9 mouse cellular contexts compared by ENCODE assay signal in genomic region chr10:63242798-63243435, GRCm38 (mm10). TPM values are rescaled to one million over a fixed set of nuclear protein-coding genes. Genes with fewer than 3 reads are reported as not detected.
A peak's percentile ranks its signal among the peaks of the same experiment; 100 is the strongest.
DNase-seq lines count a peak whose midpoint lies in the region; ATAC-seq and TF ChIP-seq lines count a peak whose summit lies in the region.
"Had no signal": no experiment of that assay in that cellular context is flagged by ENCODE, and none has a peak within 500 bp of the region (broad histone marks: within the 10 kb centered on the region; RNA-seq: fewer than 3 reads in every experiment).

No protein-coding gene starts in this region.

- ATAC-seq in lung, embryonic 14.5 days (ENCODE audit: insufficient read depth), result no peak
- ATAC-seq in heart, embryonic 16.5 days (replicated peaks; ENCODE audit: extremely low read depth, insufficient read depth, low FRiP score), result no peak
- peak; percentile 26 for ATAC-seq in megakaryocyte, adult 5-6 weeks (ENCODE audit: poor library complexity, severe bottlenecking)
- ATAC-seq in activated CD4-positive, CD25-positive, alpha-beta regulatory T cell, adult 4 months, result no peak

- peak overlapping the region; percentile 98 for H3K4me3 ChIP-seq in lung, embryonic 14.5 days (ENCODE audit: low read depth, low read length)
- H3K4me3 ChIP-seq in heart, embryonic 16.5 days (ENCODE audit: low read length), result peak overlapping the region; percentile 86

- 0 out of 2 replicates have a peak, but pooled peaks cover 9% of the 10 kb centered on the region for H3K36me3 ChIP-seq in lung, embryonic 14.5 days (ENCODE audit: insufficient read depth)
- peaks cover 5% of the 10 kb centered on the region; the same call in 1 of the 2 replicates for H3K36me3 ChIP-seq in heart, embryonic 16.5 days (ENCODE audit: control insufficient read depth, insufficient read depth)

- peaks cover 6% of the 10 kb centered on the region for H3K4me1 ChIP-seq in lung, embryonic 14.5 days (ENCODE audit: insufficient read depth)
- H3K4me1 ChIP-seq in heart, embryonic 16.5 days (ENCODE audit: control insufficient read depth, insufficient read depth, low read length), result peaks cover 9% of the 10 kb centered on the region

- 0 out of 2 replicates have a peak overlapping the region, but pooled peaks have one; percentile 24 for H3K27ac ChIP-seq in lung, embryonic 14.5 days (ENCODE audit: low read depth)
- H3K27ac ChIP-seq in heart, embryonic 16.5 days (ENCODE audit: low read length), result peak overlapping the region; percentile 42; the same call in 1 of the 2 replicates

- no peaks in the 10 kb centered on the region for H3K9me3 ChIP-seq in lung, embryonic 14.5 days (ENCODE audit: low read depth, low read length)
- no peaks in the 10 kb centered on the region for H3K9me3 ChIP-seq in heart, embryonic 16.5 days (replicated peaks; ENCODE audit: control insufficient read depth, low read length)

- peak; percentile 6 for DNase-seq in lung, embryonic 14.5 days
- no peak for DNase-seq in lung, adult 18-20 months
- peak; percentile 10 for DNase-seq in c-Kit-positive CD71-positive TER-119-positive erythroid progenitor cells, embryonic 14.5 days (ENCODE audit: low spot score)
- no peak for DNase-seq in layer of hippocampus, adult 9-10 months (ENCODE audit: low spot score)
- DNase-seq in ovary, postnatal 14 days (ENCODE audit: low spot score), result no peak

- TF ChIP-seq CTCF in lung, embryonic 14.5 days (IDR thresholded peaks at IDR 0.05; ENCODE audit: low read depth), result no peak

- 18% methylated on average over 12 of the region's 12 CpGs for WGBS in lung, embryonic 14.5 days
- 17% methylated on average over 12 of the region's 12 CpGs for WGBS in heart, embryonic 16.5 days

- H3K4me2 ChIP-seq in lung, embryonic 14.5 days, result peak overlapping the region; percentile 74
- peak overlapping the region; percentile 77 for H3K4me2 ChIP-seq in heart, embryonic 16.5 days (ENCODE audit: low read depth, low read length)

- H3K9ac ChIP-seq in lung, embryonic 14.5 days, result peak overlapping the region; percentile 58
- H3K9ac ChIP-seq in heart, embryonic 16.5 days (ENCODE audit: low read length), result peak overlapping the region; percentile 72

- H3K27me3 ChIP-seq in lung, embryonic 14.5 days (ENCODE audit: insufficient read depth, low read length), result no peaks in the 10 kb centered on the region
- no peaks in the 10 kb centered on the region for H3K27me3 ChIP-seq in heart, embryonic 16.5 days (ENCODE audit: control insufficient read depth, insufficient read depth, low read length)

RNA-seq across cellular contexts. Expression of gene Herc4, which starts 0.7 kb away (rescaled TPM):
- 40.5 and 44.6 TPM in 2 replicates for polyA plus RNA-seq in lung, embryonic 14.5 days (2014; fragmentation: Nextera tagmentation; extraction: Ambion mirVana)
- 37.4 and 38.5 TPM in 2 replicates for polyA plus RNA-seq in heart, embryonic 16.5 days (2015; fragmentation: Nextera tagmentation; extraction: Ambion mirVana)
- total RNA-seq in megakaryocyte, adult 5-6 weeks (2015), result 182 and 199 TPM in 2 replicates
- total RNA-seq in megakaryocyte, adult 5-6 weeks (2017), result 133 and 144 TPM in 2 replicates
- polyA plus RNA-seq in activated CD4-positive, CD25-positive, alpha-beta regulatory T cell, adult 4 months (2017; shearing (Covaris generic)), result 10 to 100 TPM; 76.2 to 80.8 TPM

RNA-seq across cellular contexts. Expression of gene Mypn, which starts 39.2 kb away (rescaled TPM):
- polyA plus RNA-seq in lung, embryonic 14.5 days (2014; fragmentation: Nextera tagmentation; extraction: Ambion mirVana), result 0.09 and 0.41 TPM in 2 replicates
- 12.3 and 14.4 TPM in 2 replicates for polyA plus RNA-seq in heart, embryonic 16.5 days (2015; fragmentation: Nextera tagmentation; extraction: Ambion mirVana)
- not detected in 2 replicates for total RNA-seq in megakaryocyte, adult 5-6 weeks (2015)
- total RNA-seq in megakaryocyte, adult 5-6 weeks (2017), result not detected in 2 replicates
- polyA plus RNA-seq in activated CD4-positive, CD25-positive, alpha-beta regulatory T cell, adult 4 months (2017; shearing (Covaris generic)), result under 1 TPM in 1 of 2 experiments, not detected in 1; 0.12 TPM
- total RNA-seq: common myeloid progenitor, adult 5-6 weeks had no signal

Comparison
In these comparisons a context has a peak if more than half of its experiments do, and no peak if none do; other contexts are left out.
1. DNase-seq: peak in lung, embryonic 14.5 days (single experiment) and c-Kit-positive CD71-positive TER-119-positive erythroid progenitor cells, embryonic 14.5 days (single experiment); none in lung, adult 18-20 months (0 of 2), layer of hippocampus, adult 9-10 months (single experiment) and ovary, postnatal 14 days (single experiment).